Mouse (Mus musculus) heart, postnatal 4 days (tissue): Measurements from ENCODE around the gene Dr1. TPM values are rescaled to one million over a fixed set of nuclear protein-coding genes. Genes with fewer than 3 reads are reported as not detected.

ENCODE experiments used
- total RNA-seq, 2 experiments: library from RNA; stranded (reverse); gene quantifications; 2 replicates each; pipeline ENCODE4 v1.2.3; 2021

The Dr1 gene
- total RNA-seq, 2 experiments from 2014 or later = 25.4 to 26.5 TPM

Other genes with a start within 250 kb of the Dr1 start
- gene Mtf2, start 203.2 kb upstream of the Dr1 start, total RNA-seq = 10 to 100 TPM; 26.0 to 28.4 TPM
- 10 to 100 TPM; 26.5 to 29.9 TPM for gene Tmed5, start 136.3 kb upstream of the Dr1 start, total RNA-seq
- gene Ccdc18, start 136.0 kb upstream of the Dr1 start, total RNA-seq = 1 to 10 TPM; 1.3 to 2.1 TPM
- gene Pigg, start 43.7 kb downstream of the Dr1 start, total RNA-seq = 1 to 10 TPM; 4.6 to 4.8 TPM
- under 1 TPM in 1 of 2 experiments, not detected in 1; 0.32 TPM for gene Gm42517, start 99.0 kb downstream of the Dr1 start, total RNA-seq
- not detected for gene Pde6b, start 119.5 kb downstream of the Dr1 start, total RNA-seq
- gene Atp5k, start 165.6 kb downstream of the Dr1 start, total RNA-seq = 100 to 1,000 TPM; 674 to 726 TPM
- under 1 TPM; 0.64 to 0.70 TPM for gene Mfsd7a, start 180.0 kb downstream of the Dr1 start, total RNA-seq
- 10 to 100 TPM; 61.1 to 64.9 TPM for gene Pcgf3, start 192.3 kb downstream of the Dr1 start, total RNA-seq